Mouse (Mus musculus) limb, embryonic 10.5 days (tissue): ENCODE data around the gene Zfp800. TPM values are rescaled to one million over a fixed set of nuclear protein-coding genes. Genes with fewer than 3 reads are reported as not detected.

Source experiments
- DNase-seq: peaks from one replicate; pipeline ENCODE4 v3.0.0-alpha.2; 2017; ENCODE audit warnings: low spot score
- H3K27ac ChIP-seq: fragments of 300-500 bp; sonication (generic); 2 replicates; pipeline ENCODE4 v1.5.1; 2016; ENCODE audit warnings: mild to moderate bottlenecking
- H3K27me3 ChIP-seq: fragments of 300-500 bp; sonication (generic); 2 replicates; pipeline ENCODE4 v1.6.1; 2016; ENCODE audit warnings: low read depth, mild to moderate bottlenecking; ENCODE audit not compliant: poor library complexity, severe bottlenecking
- H3K36me3 ChIP-seq: fragments of 300-500 bp; sonication (generic); 2 replicates; pipeline ENCODE4 v1.6.1; 2016; ENCODE audit warnings: mild to moderate bottlenecking, moderate library complexity
- H3K4me1 ChIP-seq: fragments of 300-500 bp; sonication (generic); 2 replicates; pipeline ENCODE4 v1.6.1; 2016
- H3K4me3 ChIP-seq: fragments of 300-500 bp; sonication (generic); 2 replicates; pipeline ENCODE4 v1.5.1; 2016; ENCODE audit warnings: mild to moderate bottlenecking, moderate library complexity
- H3K9me3 ChIP-seq: fragments of 300-500 bp; sonication (generic); replicated peaks from 2 replicates; pipeline ENCODE4 v1.6.1; 2016; ENCODE audit warnings: mild to moderate bottlenecking
- WGBS: fragments of 180-500 bp; shearing (Covaris S2); methylation state at CpG from one replicate; pipeline ENCODE4 v1.1.7; 2016; 5-methylcytosine and 5-hydroxymethylcytosine counted together
- polyA plus RNA-seq: library from polyadenylated mRNA; unstranded; fragments of >200 nt; fragmentation: Nextera tagmentation; extraction: Ambion mirVana; gene quantifications from 2 replicates; pipeline ENCODE4 v1.2.1, GENCODE M21; 2016

Zfp800 gene
- polyA plus RNA-seq, 1 experiment from 2014 or later, result 10.5 TPM

GRCm38 (mm10) chr6:28420361-28420760, 22.6 kb upstream of the Zfp800 start:
- H3K27me3 ChIP-seq, result no peaks in the 10 kb centered on the region
- 80% methylated on average over 17 of the region's 17 CpGs for WGBS
- H3K36me3 ChIP-seq, result peaks cover 47% of the 10 kb centered on the region
- H3K9me3 ChIP-seq, result no peaks in the 10 kb centered on the region
- DNase-seq, result no peak
- no peak overlapping the region for H3K27ac ChIP-seq
- H3K4me1 ChIP-seq, result peaks cover 36% of the 10 kb centered on the region
- peak overlapping the region; percentile 86 for H3K4me3 ChIP-seq

- 84% methylated on average over 2 of the region's 2 CpGs for WGBS
- Histone ChIP-seq H3K27ac (no peak overlapping the region), H3K4me1 (peaks cover 35% of the 10 kb centered on the region), H3K4me3 (no peak overlapping the region), H3K9me3 (no peaks in the 10 kb centered on the region), H3K27me3 (no peaks in the 10 kb centered on the region), H3K36me3 (peaks cover 47% of the 10 kb centered on the region)
- no peak for DNase-seq
Measured at GRCm38 (mm10) chr6:28419673-28420072, 21.9 kb upstream of the Zfp800 start.

- no peaks in the 10 kb centered on the region for H3K27me3 ChIP-seq
- H3K36me3 ChIP-seq, result peaks cover 47% of the 10 kb centered on the region
- no peak overlapping the region for H3K27ac ChIP-seq
- DNase-seq, result no peak
- peaks cover 27% of the 10 kb centered on the region for H3K4me1 ChIP-seq
- H3K9me3 ChIP-seq, result no peaks in the 10 kb centered on the region
- WGBS, result 95% methylated on average over 14 of the region's 14 CpGs
- H3K4me3 ChIP-seq, result no peak overlapping the region
Measured at GRCm38 (mm10) chr6:28418449-28418848, 20.6 kb upstream of the Zfp800 start.

DNA sequence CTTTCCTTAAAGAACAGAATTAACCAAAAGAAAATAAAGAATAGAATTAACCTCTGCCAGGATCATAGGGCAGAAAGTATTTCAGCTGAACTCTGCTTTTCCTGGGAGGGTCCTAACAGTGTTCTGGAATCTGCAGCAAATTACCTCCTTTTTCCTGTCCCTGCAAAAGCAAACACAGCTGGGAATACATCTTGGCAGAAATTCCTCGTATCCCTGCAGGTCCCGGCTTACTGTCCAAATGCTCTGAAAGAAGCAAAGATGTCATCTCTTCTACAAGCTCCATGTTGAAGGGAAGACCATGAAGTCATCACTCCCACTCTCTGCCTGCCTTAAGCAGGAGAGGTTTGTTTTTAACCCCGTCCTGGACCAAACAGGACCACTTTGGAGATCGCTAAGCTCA, 19.2 kb upstream of the Zfp800 start:
- H3K36me3 ChIP-seq, result peaks cover 47% of the 10 kb centered on the region
- WGBS, result 91% methylated on average over 4 of the region's 4 CpGs
- no peaks in the 10 kb centered on the region for H3K9me3 ChIP-seq
- no peak overlapping the region for H3K4me3 ChIP-seq
- DNase-seq, result no peak
- no peaks in the 10 kb centered on the region for H3K27me3 ChIP-seq
- H3K27ac ChIP-seq, result no peak overlapping the region
- H3K4me1 ChIP-seq, result peaks cover 24% of the 10 kb centered on the region

DNA sequence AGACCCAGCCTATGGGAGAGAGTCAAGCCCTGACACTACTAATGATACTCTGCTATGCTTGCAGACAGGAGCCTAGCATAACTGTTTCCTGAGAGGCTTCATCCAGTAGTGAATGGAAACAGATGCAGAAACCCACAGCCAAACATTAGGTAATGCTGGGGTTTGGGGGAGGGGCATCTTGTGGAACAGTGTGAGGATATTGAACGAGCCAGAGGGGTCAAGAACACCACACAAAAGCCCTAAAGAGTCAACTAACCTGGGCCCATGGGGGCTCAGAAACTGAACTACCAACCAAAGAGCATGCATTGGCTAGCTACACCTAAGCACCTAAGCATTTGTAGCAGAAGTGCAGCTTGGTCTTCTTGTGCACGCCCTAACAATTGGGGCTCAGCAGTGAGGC, 13.4 kb upstream of the Zfp800 start:
- Histone ChIP-seq H3K27ac (no peak overlapping the region), H3K4me1 (no peaks in the 10 kb centered on the region), H3K36me3 (peaks cover 17% of the 10 kb centered on the region), H3K27me3 (no peaks in the 10 kb centered on the region), H3K4me3 (no peak overlapping the region), H3K9me3 (no peaks in the 10 kb centered on the region)
- no peak for DNase-seq
- WGBS, result 79% methylated on average over 2 of the region's 2 CpGs

DNA sequence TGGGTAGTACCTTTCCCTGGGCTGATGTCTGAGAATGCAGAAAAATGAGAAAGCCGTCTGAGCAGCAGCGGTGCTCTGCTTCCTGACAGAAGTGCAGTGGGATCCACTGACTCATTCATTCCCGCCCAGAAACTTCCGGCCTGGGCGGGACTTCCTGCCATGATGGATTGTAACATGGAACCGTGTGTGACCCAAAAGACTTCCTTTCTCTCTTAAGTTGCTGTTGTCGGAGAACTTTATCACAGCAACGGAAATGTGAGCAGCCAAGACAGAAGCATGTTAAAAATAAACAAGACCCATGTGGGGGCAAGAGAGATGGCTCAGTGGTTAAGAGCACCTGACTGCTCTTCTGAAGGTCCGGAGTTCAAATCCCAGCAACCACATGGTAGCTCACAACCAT, 12.2 kb upstream of the Zfp800 start:
- H3K27ac ChIP-seq, result no peak overlapping the region
- peaks cover 5% of the 10 kb centered on the region for H3K36me3 ChIP-seq
- no peaks in the 10 kb centered on the region for H3K9me3 ChIP-seq
- no peak overlapping the region for H3K4me3 ChIP-seq
- WGBS, result 86% methylated on average over 9 of the region's 9 CpGs
- no peak for DNase-seq
- H3K27me3 ChIP-seq, result no peaks in the 10 kb centered on the region
- no peaks in the 10 kb centered on the region for H3K4me1 ChIP-seq

GRCm38 (mm10) chr6:28399791-28400190, 2.0 kb upstream of the Zfp800 start:
- Histone ChIP-seq H3K4me1 (peaks cover 11% of the 10 kb centered on the region), H3K36me3 (no peaks in the 10 kb centered on the region), H3K27ac (no peak overlapping the region), H3K4me3 (no peak overlapping the region), H3K9me3 (no peaks in the 10 kb centered on the region), H3K27me3 (peaks cover 47% of the 10 kb centered on the region)
- 87% methylated on average over 4 of the region's 4 CpGs for WGBS
- no peak for DNase-seq

- Histone ChIP-seq H3K4me3 (no peak overlapping the region), H3K27me3 (peaks cover 54% of the 10 kb centered on the region), H3K36me3 (no peaks in the 10 kb centered on the region), H3K9me3 (no peaks in the 10 kb centered on the region), H3K27ac (no peak overlapping the region), H3K4me1 (peaks cover 11% of the 10 kb centered on the region)
- no peak for DNase-seq
- 78% methylated on average over 3 of the region's 3 CpGs for WGBS
Measured at GRCm38 (mm10) chr6:28398726-28399125, 921 bp upstream of the Zfp800 start.

GRCm38 (mm10) chr6:28396853-28397457, 850 bp downstream of the Zfp800 start:
- peaks cover 11% of the 10 kb centered on the region for H3K4me1 ChIP-seq
- no peaks in the 10 kb centered on the region for H3K36me3 ChIP-seq
- peak overlapping the region; percentile 55 for H3K4me3 ChIP-seq
- peak; percentile 56 for DNase-seq
- 2% methylated on average over 19 of the region's 19 CpGs for WGBS
- peak overlapping the region; percentile 77 for H3K27ac ChIP-seq
- H3K9me3 ChIP-seq, result no peaks in the 10 kb centered on the region
- peaks cover 54% of the 10 kb centered on the region for H3K27me3 ChIP-seq

DNA sequence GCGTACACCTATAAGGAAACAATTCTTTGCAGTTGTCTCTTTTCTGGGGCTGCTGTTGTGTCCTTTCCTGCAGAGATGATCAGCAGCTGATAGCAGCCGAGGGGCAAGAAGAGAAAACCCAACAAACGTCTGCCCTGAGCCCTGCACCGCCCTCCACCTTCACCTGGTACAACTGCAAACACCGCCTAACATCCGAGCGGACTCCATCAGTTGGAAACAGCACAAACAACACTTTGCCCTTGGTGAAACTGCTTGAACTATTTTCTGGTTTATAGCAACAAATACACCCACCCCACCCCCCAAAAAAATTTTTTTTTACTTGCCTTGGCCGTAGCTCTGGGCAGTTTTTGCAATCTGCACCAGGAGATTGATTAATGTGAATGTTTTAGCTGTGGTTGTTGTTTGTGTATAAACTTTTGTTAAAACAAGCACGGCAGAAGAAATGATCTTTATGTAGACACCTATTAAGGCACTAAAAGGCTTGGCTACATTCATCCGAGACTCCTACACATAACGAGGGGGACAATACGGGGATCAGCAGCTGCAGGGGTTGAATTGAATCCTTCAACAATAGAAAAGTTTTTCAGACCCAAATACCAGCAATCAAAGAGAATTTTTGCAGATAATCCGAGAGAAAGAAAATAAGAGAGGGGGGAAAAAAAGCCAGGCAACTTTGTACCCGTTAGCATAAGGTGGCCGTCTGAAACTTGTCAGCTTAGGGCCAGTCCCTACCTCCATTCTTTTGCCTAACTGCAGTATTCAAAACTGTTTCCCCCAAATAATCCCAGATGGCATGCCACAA, 1.6 kb downstream of the Zfp800 start:
- 30% methylated on average over 15 of the region's 15 CpGs for WGBS
- no peak for DNase-seq

DNA sequence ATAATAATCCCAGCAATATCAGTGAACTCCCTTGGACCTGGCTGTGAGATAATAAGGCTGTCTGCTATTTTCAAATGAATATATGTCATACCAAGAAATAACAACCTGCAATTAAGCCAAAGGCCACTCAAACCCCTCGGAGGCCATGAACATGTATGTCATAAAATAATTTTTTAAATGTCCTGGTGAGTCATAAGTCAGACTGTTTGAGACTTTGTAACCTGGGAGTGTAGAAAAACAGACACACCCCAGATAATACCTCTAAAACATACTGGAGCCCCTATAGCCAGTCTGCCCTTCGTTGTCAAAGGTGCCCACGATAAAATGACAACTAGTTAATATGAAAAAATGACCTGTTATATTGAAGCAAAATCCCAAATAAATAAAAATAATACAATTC, 8.8 kb downstream of the Zfp800 start:
- Histone ChIP-seq H3K36me3 (no peaks in the 10 kb centered on the region), H3K9me3 (no peaks in the 10 kb centered on the region), H3K4me1 (no peaks in the 10 kb centered on the region), H3K27ac (no peak overlapping the region), H3K4me3 (no peak overlapping the region), H3K27me3 (0 out of 2 replicates have a peak, but pooled peaks cover 3% of the 10 kb centered on the region)
- no peak for DNase-seq
- WGBS, result 91% methylated on average over 3 of the region's 3 CpGs

More for the DNA sequence above, 1.6 kb downstream of the Zfp800 start:
- Histone ChIP-seq H3K36me3 (no peaks in the 10 kb centered on the region), H3K4me1 (peaks cover 11% of the 10 kb centered on the region), H3K27ac (no peak overlapping the region), H3K27me3 (peaks cover 54% of the 10 kb centered on the region), H3K9me3 (no peaks in the 10 kb centered on the region), H3K4me3 (peak overlapping the region; percentile 55; the same call in 1 of the 2 replicates)

DNA sequence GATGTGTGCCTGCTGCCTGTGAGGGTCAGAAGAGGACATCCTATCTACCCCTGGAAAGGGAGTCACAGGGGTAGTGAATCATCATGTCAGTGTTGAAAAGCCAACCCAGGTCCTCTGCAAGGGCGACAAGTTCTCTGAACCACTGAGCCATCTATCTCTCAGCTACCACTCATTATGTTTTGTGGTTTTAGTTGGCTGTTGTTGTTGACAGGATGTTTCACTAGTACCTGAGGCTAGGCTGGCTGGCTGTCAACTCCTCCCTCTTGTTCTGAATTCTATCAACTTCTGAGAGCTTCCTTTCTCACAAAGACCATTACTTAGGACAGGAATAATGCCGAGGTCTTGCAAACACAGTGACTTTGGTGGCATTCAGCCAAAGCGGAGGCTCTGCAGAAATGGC, 12.6 kb downstream of the Zfp800 start:
- WGBS, result 86% methylated on average over 3 of the region's 3 CpGs
- H3K4me3 ChIP-seq, result no peak overlapping the region
- H3K27ac ChIP-seq, result no peak overlapping the region
- DNase-seq, result no peak
- H3K36me3 ChIP-seq, result no peaks in the 10 kb centered on the region
- no peaks in the 10 kb centered on the region for H3K9me3 ChIP-seq
- H3K27me3 ChIP-seq, result no peaks in the 10 kb centered on the region
- H3K4me1 ChIP-seq, result no peaks in the 10 kb centered on the region

DNA sequence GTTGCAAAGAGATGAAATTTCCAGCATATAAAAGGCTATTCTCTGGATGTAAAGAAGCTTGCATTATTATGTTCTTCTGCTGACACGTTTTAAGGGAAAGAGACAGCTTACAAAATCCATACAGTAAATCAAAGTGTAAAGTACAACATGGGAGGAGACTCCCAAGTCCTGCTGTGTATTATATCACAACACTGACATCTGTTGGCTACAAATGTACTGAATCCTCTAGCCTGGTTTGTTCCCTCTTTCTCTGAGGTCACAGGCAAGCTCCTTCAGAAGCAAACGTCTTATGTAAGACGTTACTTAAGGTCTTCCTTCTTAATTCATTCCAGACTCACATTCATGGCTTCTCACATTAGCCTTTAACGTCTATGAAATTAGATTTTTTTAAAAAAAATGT, 15.8 kb downstream of the Zfp800 start:
- Histone ChIP-seq H3K27me3 (no peaks in the 10 kb centered on the region), H3K4me1 (no peaks in the 10 kb centered on the region), H3K4me3 (no peak overlapping the region), H3K36me3 (no peaks in the 10 kb centered on the region), H3K9me3 (no peaks in the 10 kb centered on the region), H3K27ac (no peak overlapping the region)
- WGBS, result 51% methylated on average over 4 of the region's 4 CpGs
- no peak for DNase-seq
